19 mouse cellular contexts compared by ENCODE assay signal in genomic region chr6:112493371-112493770, GRCm38 (mm10). TPM values are rescaled to one million over a fixed set of nuclear protein-coding genes. Genes with fewer than 3 reads are reported as not detected.
"Had no signal": no experiment of that assay in that cellular context is flagged by ENCODE, and none has a peak within 500 bp of the region (broad histone marks: within the 10 kb centered on the region; RNA-seq: fewer than 3 reads in every experiment).

No protein-coding gene starts in this region.

- H3K36me3 ChIP-seq: neural tube, embryonic 12.5 days; neural tube, embryonic 13.5 days; neural tube, embryonic 15.5 days; stomach, embryonic 15.5 days had no signal

- H3K9ac ChIP-seq: neural tube, embryonic 12.5 days; neural tube, embryonic 13.5 days; neural tube, embryonic 15.5 days; stomach, embryonic 15.5 days had no signal

- H3K27ac ChIP-seq: neural tube, embryonic 12.5 days; neural tube, embryonic 13.5 days; neural tube, embryonic 15.5 days; stomach, embryonic 15.5 days; stomach, postnatal 0 days had no signal

- H3K4me2 ChIP-seq: neural tube, embryonic 12.5 days; neural tube, embryonic 13.5 days; neural tube, embryonic 15.5 days; stomach, embryonic 15.5 days had no signal

- H3K4me3 ChIP-seq: neural tube, embryonic 12.5 days; neural tube, embryonic 13.5 days; neural tube, embryonic 15.5 days; stomach, embryonic 15.5 days had no signal

- H3K9me3 ChIP-seq: neural tube, embryonic 12.5 days; neural tube, embryonic 13.5 days; neural tube, embryonic 15.5 days; stomach, embryonic 15.5 days had no signal

- DNase-seq: retina, postnatal 1 day; right cerebral cortex, adult 18-20 months; right cerebral cortex, postnatal 14 days; right cerebral cortex, postnatal 25 days; right cerebral cortex, postnatal 4 days; spleen, adult 18-20 months; thymus, adult 18-20 months; thymus, adult 2 months; thymus, postnatal 14 days; thymus, postnatal 25 days; thymus, postnatal 36 days; thymus, postnatal 4 days had no signal

RNA-seq across cellular contexts. Expression of gene Oxtr, which starts 3.6 kb away (rescaled TPM):
- total RNA-seq: neutrophil, adult 5-6 weeks had no signal

RNA-seq across cellular contexts. Expression of gene Cav3, which starts 34.1 kb away (rescaled TPM):
- total RNA-seq: neutrophil, adult 5-6 weeks had no signal
- polyA plus RNA-seq: stomach, embryonic 14.5 days had no signal
